Mouse (Mus musculus) neural tube, embryonic 13.5 days (tissue): Measurements from ENCODE around the gene Cyp3a57. TPM values are rescaled to one million over a fixed set of nuclear protein-coding genes. Genes with fewer than 3 reads are reported as not detected.
"Not testable (repeated sequence)": the region's sequence is repeated elsewhere in the genome, so short reads cannot be mapped to it uniquely, and the experiment has no call there.

Experiments
- ATAC-seq: fragments of 200-750 bp; cut with Nextera tagmentation; 2 replicates; pipeline ENCODE4 v1.8.0; 2017; ENCODE audit warnings: low read depth, mild to moderate bottlenecking, moderate TSS enrichment, moderate library complexity
- H3K27ac ChIP-seq: fragments of 300-500 bp; sonication (generic); replicated peaks from 2 replicates; pipeline ENCODE4 v1.5.1; 2015; ENCODE audit warnings: moderate library complexity, mild to moderate bottlenecking, inconsistent platforms
- H3K27me3 ChIP-seq: fragments of 300-500 bp; sonication (generic); 2 replicates; pipeline ENCODE4 v1.6.1; 2015; ENCODE audit warnings: mild to moderate bottlenecking, inconsistent platforms
- H3K36me3 ChIP-seq: fragments of 300-500 bp; sonication (generic); 2 replicates; pipeline ENCODE4 v1.6.1; 2015; ENCODE audit warnings: mild to moderate bottlenecking, inconsistent platforms
- H3K4me1 ChIP-seq: fragments of 300-500 bp; sonication (generic); replicated peaks from 2 replicates; pipeline ENCODE4 v1.6.1; 2015; ENCODE audit warnings: inconsistent platforms
- H3K4me2 ChIP-seq: fragments of 300-500 bp; sonication (generic); 2 replicates; pipeline ENCODE4 v1.6.1; 2015; ENCODE audit warnings: inconsistent platforms, mild to moderate bottlenecking, moderate library complexity
- H3K4me3 ChIP-seq: fragments of 300-500 bp; sonication (generic); 2 replicates; pipeline ENCODE4 v1.5.1; 2015; ENCODE audit warnings: mild to moderate bottlenecking, inconsistent platforms
- H3K9ac ChIP-seq: fragments of 300-500 bp; sonication (generic); 2 replicates; pipeline ENCODE4 v1.6.1; 2015; ENCODE audit warnings: moderate library complexity, mild to moderate bottlenecking, inconsistent platforms
- H3K9me3 ChIP-seq: fragments of 300-500 bp; sonication (generic); 2 replicates; pipeline ENCODE4 v1.6.1; 2016; ENCODE audit warnings: inconsistent platforms
- WGBS: fragments of 180-500 bp; shearing (Covaris S2); methylation state at CpG from one replicate; pipeline ENCODE4 v1.1.7; 2015; 5-methylcytosine and 5-hydroxymethylcytosine counted together
- polyA plus RNA-seq: library from polyadenylated mRNA; unstranded; fragments of >200 nt; fragmentation: Nextera tagmentation; extraction: Ambion mirVana; gene quantifications from 2 replicates; pipeline ENCODE4 v1.2.1, GENCODE M21; 2015

Cyp3a57 gene
- polyA plus RNA-seq: not detected in 2 replicates

GRCm38 (mm10) chr5:145344941-145345340 lies at the start of gene Cyp3a57:
Gene Cyp3a57, plus strand, starts transcription at chr5:145345279.
- no peak for ATAC-seq
- 88% methylated on average over 1 of the region's 1 CpGs for WGBS

GRCm38 (mm10) chr5:145300469-145300868 lies 44.6 kb upstream of the Cyp3a57 start:
- Histone ChIP-seq H3K4me3 (no peak overlapping the region), H3K9me3 (no peaks in the 10 kb centered on the region)

More at GRCm38 (mm10) chr5:145344941-145345340, at the start of gene Cyp3a57:
- Histone ChIP-seq H3K9me3 (no peaks in the 10 kb centered on the region), H3K4me2 (no peak within 1 kb of the TSS), H3K9ac (no peak within 1 kb of the TSS), H3K4me1 (no peaks in the 10 kb centered on the region), H3K4me3 (no peak within 1 kb of the TSS), H3K27me3 (no peaks in the 10 kb centered on the region), H3K36me3 (no peaks in the 10 kb centered on the region), H3K27ac (no peak within 1 kb of the TSS)

GRCm38 (mm10) chr5:145301796-145302195 lies 43.3 kb upstream of the Cyp3a57 start:
- 54% methylated on average over 4 of the region's 4 CpGs for WGBS
- H3K4me1 ChIP-seq, ATAC-seq, H3K9ac ChIP-seq, H3K4me3 ChIP-seq, H3K4me2 ChIP-seq, H3K36me3 ChIP-seq, H3K27ac ChIP-seq, H3K27me3 ChIP-seq, H3K9me3 ChIP-seq: not testable (repeated sequence)

More at GRCm38 (mm10) chr5:145300469-145300868, 44.6 kb upstream of the Cyp3a57 start:
- H3K4me2 ChIP-seq: no peak overlapping the region
- H3K4me1 ChIP-seq: no peaks in the 10 kb centered on the region
- ATAC-seq: no peak
- H3K27me3 ChIP-seq: no peaks in the 10 kb centered on the region
- H3K27ac ChIP-seq: no peak overlapping the region
- 0 out of 2 replicates have a peak, but pooled peaks cover 3% of the 10 kb centered on the region for H3K36me3 ChIP-seq
- no peak overlapping the region for H3K9ac ChIP-seq

- 71% methylated on average over 1 of the region's 1 CpGs for WGBS
- Histone ChIP-seq H3K9me3 (no peaks in the 10 kb centered on the region), H3K9ac (no peak overlapping the region), H3K4me1 (no peaks in the 10 kb centered on the region), H3K4me3 (no peak overlapping the region), H3K27ac (no peak overlapping the region), H3K4me2 (no peak overlapping the region), H3K36me3 (no peaks in the 10 kb centered on the region), H3K27me3 (no peaks in the 10 kb centered on the region)
- ATAC-seq: no peak
Measured at GRCm38 (mm10) chr5:145302424-145302823, 42.7 kb upstream of the Cyp3a57 start.

GRCm38 (mm10) chr5:145306953-145307352 lies 38.1 kb upstream of the Cyp3a57 start:
- 94% methylated on average over 4 of the region's 4 CpGs for WGBS

GRCm38 (mm10) chr5:145307811-145308210 lies 37.3 kb upstream of the Cyp3a57 start:
- H3K27me3 ChIP-seq, H3K27ac ChIP-seq, H3K4me1 ChIP-seq, H3K36me3 ChIP-seq, H3K9me3 ChIP-seq, H3K4me2 ChIP-seq, H3K9ac ChIP-seq, H3K4me3 ChIP-seq, ATAC-seq: not testable (repeated sequence)
- 83% methylated on average over 3 of the region's 3 CpGs for WGBS

More at GRCm38 (mm10) chr5:145306953-145307352, 38.1 kb upstream of the Cyp3a57 start:
- H3K4me1 ChIP-seq, H3K36me3 ChIP-seq, H3K27me3 ChIP-seq, H3K4me3 ChIP-seq, H3K9me3 ChIP-seq, H3K4me2 ChIP-seq, ATAC-seq, H3K27ac ChIP-seq, H3K9ac ChIP-seq: not testable (repeated sequence)

- peaks cover 22% of the 10 kb centered on the region; the same call in 1 of the 2 replicates for H3K9me3 ChIP-seq
- H3K27me3 ChIP-seq: no peaks in the 10 kb centered on the region
- no peak overlapping the region for H3K27ac ChIP-seq
- ATAC-seq: no peak
- no peaks in the 10 kb centered on the region for H3K4me1 ChIP-seq
- H3K4me3 ChIP-seq: no peak overlapping the region
- no peak overlapping the region for H3K4me2 ChIP-seq
- no peaks in the 10 kb centered on the region for H3K36me3 ChIP-seq
- H3K9ac ChIP-seq: no peak overlapping the region
Measured at GRCm38 (mm10) chr5:145313845-145314244, 31.2 kb upstream of the Cyp3a57 start.

GRCm38 (mm10) chr5:145317141-145317540 lies 27.9 kb upstream of the Cyp3a57 start:
- WGBS: 84% methylated on average over 1 of the region's 1 CpGs
- no peak overlapping the region for H3K9ac ChIP-seq

GRCm38 (mm10) chr5:145338756-145339155 lies 6.3 kb upstream of the Cyp3a57 start:
- not testable (repeated sequence) for H3K4me3 ChIP-seq, H3K27ac ChIP-seq, H3K4me2 ChIP-seq, H3K36me3 ChIP-seq, H3K9ac ChIP-seq, ATAC-seq, H3K9me3 ChIP-seq, H3K4me1 ChIP-seq, H3K27me3 ChIP-seq

More at GRCm38 (mm10) chr5:145317141-145317540, 27.9 kb upstream of the Cyp3a57 start:
- Histone ChIP-seq H3K36me3 (no peaks in the 10 kb centered on the region), H3K4me1 (no peaks in the 10 kb centered on the region), H3K4me3 (no peak overlapping the region), H3K27ac (no peak overlapping the region), H3K4me2 (no peak overlapping the region), H3K9me3 (peaks cover 28% of the 10 kb centered on the region), H3K27me3 (no peaks in the 10 kb centered on the region)
- ATAC-seq: no peak

- no peak for ATAC-seq
- Histone ChIP-seq H3K27ac (no peak overlapping the region), H3K27me3 (no peaks in the 10 kb centered on the region)
Measured at GRCm38 (mm10) chr5:145349697-145350096, 4.6 kb downstream of the Cyp3a57 start.

GRCm38 (mm10) chr5:145353081-145353480 lies 8.0 kb downstream of the Cyp3a57 start:
- H3K4me1 ChIP-seq: no peaks in the 10 kb centered on the region
- no peak overlapping the region for H3K27ac ChIP-seq
- no peak overlapping the region for H3K4me3 ChIP-seq
- H3K4me2 ChIP-seq: no peak overlapping the region
- H3K9ac ChIP-seq: no peak overlapping the region
- peaks cover 10% of the 10 kb centered on the region for H3K9me3 ChIP-seq
- no peak for ATAC-seq
- WGBS: 91% methylated on average over 1 of the region's 1 CpGs
- H3K36me3 ChIP-seq: no peaks in the 10 kb centered on the region
- H3K27me3 ChIP-seq: no peaks in the 10 kb centered on the region

More at GRCm38 (mm10) chr5:145349697-145350096, 4.6 kb downstream of the Cyp3a57 start:
- Histone ChIP-seq H3K4me1 (no peaks in the 10 kb centered on the region), H3K9ac (no peak overlapping the region), H3K36me3 (no peaks in the 10 kb centered on the region), H3K4me2 (no peak overlapping the region), H3K9me3 (peaks cover 10% of the 10 kb centered on the region), H3K4me3 (no peak overlapping the region)

GRCm38 (mm10) chr5:145415416-145415815 lies 70.3 kb downstream of the Cyp3a57 start:
- ATAC-seq, H3K27me3 ChIP-seq, H3K9ac ChIP-seq, H3K4me3 ChIP-seq, H3K36me3 ChIP-seq, H3K4me2 ChIP-seq, H3K27ac ChIP-seq, H3K4me1 ChIP-seq: not testable (repeated sequence)
- H3K9me3 ChIP-seq: peaks cover 34% of the 10 kb centered on the region
- 89% methylated on average over 9 of the region's 9 CpGs for WGBS

- Histone ChIP-seq H3K27ac (no peak overlapping the region), H3K27me3 (no peaks in the 10 kb centered on the region), H3K36me3 (no peaks in the 10 kb centered on the region), H3K9me3 (peaks cover 8% of the 10 kb centered on the region; the same call in 1 of the 2 replicates), H3K4me2 (no peak overlapping the region), H3K9ac (no peak overlapping the region), H3K4me3 (no peak overlapping the region), H3K4me1 (no peaks in the 10 kb centered on the region)
- WGBS: 69% methylated on average over 1 of the region's 1 CpGs
- ATAC-seq: no peak
Measured at GRCm38 (mm10) chr5:145422287-145422686, 77.2 kb downstream of the Cyp3a57 start.
